Mouse (Mus musculus): Measurements from ENCODE around the gene Psmb2. TPM values are rescaled to one million over a fixed set of nuclear protein-coding genes. Genes with fewer than 3 reads are reported as not detected.

The Psmb2 gene
- polyA plus RNA-seq, 1 experiment from 2014 or later: 432 TPM

GRCm38 (mm10) chr4:126647996-126648910 lies 29.2 kb upstream of the Psmb2 start:
- WGBS: 40% methylated on average over 24 of the region's 24 CpGs
- Histone ChIP-seq H3K4me3 (replicated peaks; ENCODE audit: low read length) (no peak overlapping the region), H3K4me1 (ENCODE audit: control insufficient read depth, insufficient read depth, low read length) (no peaks in the 10 kb centered on the region), H3K27ac (ENCODE audit: low read length) (no peak overlapping the region), H3K36me3 (ENCODE audit: control insufficient read depth, insufficient read depth, low read length) (no peaks in the 10 kb centered on the region), H3K9me3 (replicated peaks; ENCODE audit: control insufficient read depth, low read length) (no peaks in the 10 kb centered on the region), H3K4me2 (ENCODE audit: low read depth, low read length) (no peak overlapping the region), H3K27me3 (ENCODE audit: control insufficient read depth, insufficient read depth, low read length) (no peaks in the 10 kb centered on the region), H3K9ac (ENCODE audit: low read length) (no peak overlapping the region)
- ATAC-seq (ENCODE audit: insufficient read depth, low FRiP score): no peak

- Histone ChIP-seq H3K4me2 (ENCODE audit: low read depth, low read length) (no peak overlapping the region), H3K9me3 (replicated peaks; ENCODE audit: control insufficient read depth, low read length) (no peaks in the 10 kb centered on the region), H3K4me3 (replicated peaks; ENCODE audit: low read length) (no peak overlapping the region), H3K36me3 (ENCODE audit: control insufficient read depth, insufficient read depth, low read length) (no peaks in the 10 kb centered on the region), H3K27me3 (ENCODE audit: control insufficient read depth, insufficient read depth, low read length) (no peaks in the 10 kb centered on the region), H3K4me1 (ENCODE audit: control insufficient read depth, insufficient read depth, low read length) (no peaks in the 10 kb centered on the region), H3K9ac (ENCODE audit: low read length) (no peak overlapping the region), H3K27ac (ENCODE audit: low read length) (no peak overlapping the region)
- no peak for ATAC-seq (ENCODE audit: insufficient read depth, low FRiP score)
- 76% methylated on average over 5 of the region's 5 CpGs for WGBS
Measured at GRCm38 (mm10) chr4:126653148-126653547, 24.3 kb upstream of the Psmb2 start.

DNA sequence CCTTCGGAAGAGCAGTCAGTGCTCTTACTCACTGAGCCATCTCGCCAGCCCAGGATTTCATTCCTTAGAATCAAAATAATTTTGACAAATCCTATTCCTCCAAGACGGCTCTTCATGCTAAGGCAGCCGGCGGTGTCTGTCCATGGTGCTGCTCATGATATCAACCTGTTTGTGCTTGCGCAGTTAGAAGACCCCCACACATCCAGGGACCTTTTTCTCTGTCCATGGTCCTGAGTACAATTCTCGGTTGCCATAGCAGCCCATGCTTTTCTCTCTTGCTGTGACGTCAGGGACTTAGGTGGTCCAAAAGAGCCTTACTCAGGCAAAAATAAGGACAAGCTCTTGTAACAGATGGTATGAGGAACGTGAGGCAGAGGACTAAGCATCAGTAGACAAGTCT lies 22.1 kb upstream of the Psmb2 start:
- H3K4me2 ChIP-seq (ENCODE audit: low read depth, low read length): no peak overlapping the region
- WGBS: 8% methylated on average over 9 of the region's 9 CpGs
- no peaks in the 10 kb centered on the region for H3K27me3 ChIP-seq (ENCODE audit: control insufficient read depth, insufficient read depth, low read length)
- H3K4me1 ChIP-seq (ENCODE audit: control insufficient read depth, insufficient read depth, low read length): no peaks in the 10 kb centered on the region
- no peak for ATAC-seq (ENCODE audit: insufficient read depth, low FRiP score)
- H3K4me3 ChIP-seq (replicated peaks; ENCODE audit: low read length): no peak overlapping the region
- H3K27ac ChIP-seq (ENCODE audit: low read length): no peak overlapping the region
- H3K36me3 ChIP-seq (ENCODE audit: control insufficient read depth, insufficient read depth, low read length): no peaks in the 10 kb centered on the region
- no peak overlapping the region for H3K9ac ChIP-seq (ENCODE audit: low read length)
- no peaks in the 10 kb centered on the region for H3K9me3 ChIP-seq (replicated peaks; ENCODE audit: control insufficient read depth, low read length)

DNA sequence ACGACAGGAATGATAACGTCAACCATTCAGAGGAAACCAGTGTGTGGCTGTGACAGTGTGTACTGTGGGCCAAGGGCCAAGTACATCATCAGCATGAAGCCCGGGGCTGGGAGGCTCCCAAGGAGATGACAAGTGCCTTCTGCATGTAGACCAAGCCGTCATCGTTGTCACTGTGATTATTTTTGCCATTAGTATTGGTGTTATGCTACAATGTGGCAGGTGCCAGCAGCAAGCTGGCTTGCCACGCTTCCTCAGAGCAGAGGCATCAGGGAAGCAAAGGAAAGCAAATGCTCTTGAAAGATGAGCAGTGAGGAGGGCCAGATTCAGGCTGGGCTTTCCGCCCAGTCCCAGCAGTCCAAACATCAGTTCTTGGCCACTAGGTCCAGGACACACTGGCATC lies 16.2 kb upstream of the Psmb2 start:
- Histone ChIP-seq H3K9ac (ENCODE audit: low read length) (no peak overlapping the region), H3K4me3 (replicated peaks; ENCODE audit: low read length) (no peak overlapping the region), H3K9me3 (replicated peaks; ENCODE audit: control insufficient read depth, low read length) (no peaks in the 10 kb centered on the region), H3K27ac (ENCODE audit: low read length) (no peak overlapping the region), H3K4me1 (ENCODE audit: control insufficient read depth, insufficient read depth, low read length) (no peaks in the 10 kb centered on the region), H3K4me2 (ENCODE audit: low read depth, low read length) (no peak overlapping the region), H3K27me3 (ENCODE audit: control insufficient read depth, insufficient read depth, low read length) (no peaks in the 10 kb centered on the region), H3K36me3 (ENCODE audit: control insufficient read depth, insufficient read depth, low read length) (no peaks in the 10 kb centered on the region)
- WGBS: 75% methylated on average over 7 of the region's 7 CpGs
- ATAC-seq (ENCODE audit: insufficient read depth, low FRiP score): no peak

DNA sequence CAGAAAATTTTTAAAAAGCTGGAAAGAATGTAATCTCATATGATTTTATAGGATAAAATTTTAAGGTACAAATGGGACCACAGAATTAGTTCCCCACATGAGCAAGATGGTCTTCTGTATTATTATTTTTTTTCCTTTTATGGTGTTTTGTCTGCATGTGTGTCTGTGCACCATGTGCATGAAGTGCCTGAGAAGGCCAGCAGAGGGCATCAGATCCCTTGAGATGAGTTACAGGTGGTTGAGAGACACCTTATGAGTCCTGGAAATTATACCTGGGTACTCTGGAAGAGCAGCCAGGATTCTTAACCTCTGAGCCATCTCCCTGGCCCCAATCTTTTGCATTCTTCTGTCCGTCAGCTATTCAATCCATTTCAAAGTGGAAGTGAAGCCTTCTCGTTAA lies 10.4 kb upstream of the Psmb2 start:
- 90% methylated on average over 2 of the region's 2 CpGs for WGBS
- H3K4me1 ChIP-seq (ENCODE audit: control insufficient read depth, insufficient read depth, low read length): no peaks in the 10 kb centered on the region
- ATAC-seq (ENCODE audit: insufficient read depth, low FRiP score): no peak

GRCm38 (mm10) chr4:126682298-126682697 lies 4.9 kb downstream of the Psmb2 start:
- no peak overlapping the region for H3K27ac ChIP-seq (ENCODE audit: low read length)
- H3K4me3 ChIP-seq (replicated peaks; ENCODE audit: low read length): no peak overlapping the region
- WGBS: 73% methylated on average over 5 of the region's 5 CpGs
- H3K36me3 ChIP-seq (ENCODE audit: control insufficient read depth, insufficient read depth, low read length): peaks cover 15% of the 10 kb centered on the region
- H3K4me2 ChIP-seq (ENCODE audit: low read depth, low read length): no peak overlapping the region
- no peaks in the 10 kb centered on the region for H3K9me3 ChIP-seq (replicated peaks; ENCODE audit: control insufficient read depth, low read length)
- no peak for ATAC-seq (ENCODE audit: insufficient read depth, low FRiP score)
- H3K27me3 ChIP-seq (ENCODE audit: control insufficient read depth, insufficient read depth, low read length): no peaks in the 10 kb centered on the region
- H3K9ac ChIP-seq (ENCODE audit: low read length): no peak overlapping the region
- H3K4me1 ChIP-seq (ENCODE audit: control insufficient read depth, insufficient read depth, low read length): peaks cover 5% of the 10 kb centered on the region; the same call in 1 of the 2 replicates

More for the DNA sequence above, 10.4 kb upstream of the Psmb2 start:
- H3K4me3 ChIP-seq (replicated peaks; ENCODE audit: low read length): no peak overlapping the region
- H3K27me3 ChIP-seq (ENCODE audit: control insufficient read depth, insufficient read depth, low read length): no peaks in the 10 kb centered on the region
- H3K36me3 ChIP-seq (ENCODE audit: control insufficient read depth, insufficient read depth, low read length): no peaks in the 10 kb centered on the region
- no peaks in the 10 kb centered on the region for H3K9me3 ChIP-seq (replicated peaks; ENCODE audit: control insufficient read depth, low read length)
- H3K4me2 ChIP-seq (ENCODE audit: low read depth, low read length): no peak overlapping the region
- no peak overlapping the region for H3K27ac ChIP-seq (ENCODE audit: low read length)
- no peak overlapping the region for H3K9ac ChIP-seq (ENCODE audit: low read length)

- H3K4me2 ChIP-seq (ENCODE audit: low read depth, low read length): no peak overlapping the region
- no peak overlapping the region for H3K4me3 ChIP-seq (replicated peaks; ENCODE audit: low read length)
- H3K27ac ChIP-seq (ENCODE audit: low read length): no peak overlapping the region
- H3K36me3 ChIP-seq (ENCODE audit: control insufficient read depth, insufficient read depth, low read length): peaks cover 17% of the 10 kb centered on the region
- H3K9ac ChIP-seq (ENCODE audit: low read length): 0 out of 2 replicates have a peak overlapping the region, but pooled peaks have one; percentile 16
- WGBS: 78% methylated on average over 3 of the region's 3 CpGs
- ATAC-seq (ENCODE audit: insufficient read depth, low FRiP score): no peak
- no peaks in the 10 kb centered on the region for H3K27me3 ChIP-seq (ENCODE audit: control insufficient read depth, insufficient read depth, low read length)
- H3K9me3 ChIP-seq (replicated peaks; ENCODE audit: control insufficient read depth, low read length): no peaks in the 10 kb centered on the region
- peaks cover 4% of the 10 kb centered on the region; the same call in 1 of the 2 replicates for H3K4me1 ChIP-seq (ENCODE audit: control insufficient read depth, insufficient read depth, low read length)
Measured at GRCm38 (mm10) chr4:126683084-126683483, 5.7 kb downstream of the Psmb2 start.

GRCm38 (mm10) chr4:126689457-126689856 lies 12.0 kb downstream of the Psmb2 start:
- no peak overlapping the region for H3K9ac ChIP-seq (ENCODE audit: low read length)
- H3K36me3 ChIP-seq (ENCODE audit: control insufficient read depth, insufficient read depth, low read length): peaks cover 20% of the 10 kb centered on the region

DNA sequence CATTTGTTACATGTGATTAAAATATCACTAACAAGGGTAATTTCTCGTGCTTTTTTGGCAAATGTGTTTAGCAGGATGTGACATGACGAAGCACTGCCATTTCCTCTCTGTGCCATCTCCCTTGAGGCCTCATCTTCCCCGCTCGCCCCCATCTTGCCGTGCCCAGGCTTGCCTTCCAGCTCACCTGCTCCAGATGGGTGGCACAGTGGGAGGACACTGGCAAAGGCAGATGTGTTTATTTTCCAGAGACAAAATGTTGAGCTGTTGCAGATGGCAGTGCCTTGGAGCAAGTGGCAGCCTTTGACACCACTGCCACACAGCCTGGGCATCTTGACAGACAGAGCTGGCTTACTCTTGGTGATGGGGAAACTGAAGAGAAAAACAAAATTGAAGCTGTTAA lies 15.6 kb downstream of the Psmb2 start:
- no peak for ATAC-seq (ENCODE audit: insufficient read depth, low FRiP score)
- no peak overlapping the region for H3K4me2 ChIP-seq (ENCODE audit: low read depth, low read length)
- WGBS: 79% methylated on average over 5 of the region's 5 CpGs

More at GRCm38 (mm10) chr4:126689457-126689856, 12.0 kb downstream of the Psmb2 start:
- no peaks in the 10 kb centered on the region for H3K9me3 ChIP-seq (replicated peaks; ENCODE audit: control insufficient read depth, low read length)
- no peak overlapping the region for H3K27ac ChIP-seq (ENCODE audit: low read length)
- H3K27me3 ChIP-seq (ENCODE audit: control insufficient read depth, insufficient read depth, low read length): no peaks in the 10 kb centered on the region
- 81% methylated on average over 2 of the region's 2 CpGs for whole genome bisulfite sequencing
- H3K4me3 ChIP-seq (replicated peaks; ENCODE audit: low read length): no peak overlapping the region
- no peak for ATAC-seq (ENCODE audit: insufficient read depth, low FRiP score)
- no peak overlapping the region for H3K4me2 ChIP-seq (ENCODE audit: low read depth, low read length)
- H3K4me1 ChIP-seq (ENCODE audit: control insufficient read depth, insufficient read depth, low read length): no peaks in the 10 kb centered on the region

More for the DNA sequence above, 15.6 kb downstream of the Psmb2 start:
- no peak overlapping the region for H3K4me3 ChIP-seq (replicated peaks; ENCODE audit: low read length)
- no peaks in the 10 kb centered on the region for H3K27me3 ChIP-seq (ENCODE audit: control insufficient read depth, insufficient read depth, low read length)
- H3K9ac ChIP-seq (ENCODE audit: low read length): no peak overlapping the region
- H3K36me3 ChIP-seq (ENCODE audit: control insufficient read depth, insufficient read depth, low read length): peaks cover 4% of the 10 kb centered on the region; the same call in 1 of the 2 replicates
- H3K27ac ChIP-seq (ENCODE audit: low read length): no peak overlapping the region
- H3K4me1 ChIP-seq (ENCODE audit: control insufficient read depth, insufficient read depth, low read length): no peaks in the 10 kb centered on the region
- no peaks in the 10 kb centered on the region for H3K9me3 ChIP-seq (replicated peaks; ENCODE audit: control insufficient read depth, low read length)
